Mouse (Mus musculus) lung, postnatal 0 days (tissue): ENCODE data around the gene Anapc15-ps.

Experiments used
- CTCF ChIP-seq: IDR thresholded peaks from 2 replicates; pipeline ENCODE4 v1.5.1; 2016; ENCODE audit warnings: antibody characterized with exemption, mild to moderate bottlenecking
- EP300 ChIP-seq: IDR thresholded peaks from 2 replicates; pipeline ENCODE4 v1.6.1; 2016; ENCODE audit warnings: antibody characterized with exemption, mild to moderate bottlenecking, control low read depth

DNA sequence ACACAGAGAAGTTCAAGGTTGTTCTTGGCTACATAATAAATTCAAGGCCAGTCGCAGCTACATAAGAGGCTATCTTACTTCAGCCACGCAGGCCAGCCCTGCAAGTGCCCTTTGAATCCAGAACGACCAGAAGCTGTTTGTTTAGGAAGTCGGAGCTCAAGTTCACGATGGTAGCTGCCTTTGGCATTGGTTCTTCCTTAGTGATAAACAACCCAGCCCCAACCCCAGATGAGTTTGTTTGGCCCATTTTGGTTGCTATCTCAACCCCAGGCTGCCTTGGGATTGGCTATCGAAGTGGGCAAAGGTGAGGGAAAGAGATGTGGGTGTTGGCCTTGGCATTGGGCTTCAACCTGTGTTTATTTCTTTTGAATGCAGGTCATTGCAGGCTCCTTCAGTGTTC, 48.0 kb downstream of the Anapc15-ps start:
- TF ChIP-seq CTCF: no peak
- no peak for TF ChIP-seq EP300
